In the genomic region with DNA sequence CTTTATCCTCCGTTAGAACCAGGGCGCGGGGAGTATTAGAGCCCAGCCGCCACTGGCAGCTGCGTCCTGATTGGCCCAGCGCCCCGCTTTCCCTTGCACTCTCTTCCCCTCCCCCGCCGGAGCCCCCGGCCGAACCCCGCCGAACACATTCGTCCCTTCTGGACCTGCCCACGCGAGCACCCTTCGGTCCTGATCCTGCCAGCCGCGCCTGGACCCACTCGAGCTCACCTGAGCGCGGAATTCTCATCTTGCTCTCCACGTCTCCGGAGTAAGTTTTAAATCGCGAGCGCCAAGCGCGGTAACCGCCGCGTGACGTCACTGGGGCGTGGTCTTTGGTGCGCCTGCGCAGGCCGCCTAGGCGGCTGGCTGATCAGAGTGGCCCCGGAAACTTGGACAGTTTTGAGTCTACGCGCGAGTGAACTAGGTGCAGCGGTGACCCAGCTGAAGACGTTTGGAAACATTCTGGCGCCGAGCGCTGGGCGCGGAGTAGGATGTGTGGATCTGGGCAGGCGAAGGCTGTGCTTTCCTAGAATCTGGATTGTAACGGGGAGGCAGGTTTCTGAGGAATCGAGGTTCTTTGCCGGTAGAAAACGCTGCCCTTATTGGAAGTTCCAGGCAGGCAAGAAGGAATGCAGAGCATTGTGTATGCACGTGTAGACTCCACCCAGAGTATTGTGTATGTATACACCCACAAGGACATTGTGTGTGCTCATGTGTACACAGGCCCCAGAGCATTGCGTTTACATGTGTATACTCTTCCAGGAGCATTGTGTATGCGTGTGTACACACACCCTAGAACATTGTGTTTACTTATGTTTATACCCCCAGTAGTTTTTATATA, we compare ENCODE assay signal across 8 mouse cellular contexts. TPM values are rescaled to one million over a fixed set of nuclear protein-coding genes. Genes with fewer than 3 reads are reported as not detected.
DNase-seq lines count a peak whose midpoint lies in the region; ATAC-seq and TF ChIP-seq lines count a peak whose summit lies in the region.

A gene (minus strand): TSS at position 334 of the 841 bp plus-strand sequence.

- no peaks in the 10 kb centered on the region for H3K27me3 ChIP-seq in hindbrain, postnatal 0 days (ENCODE audit: insufficient read depth, low read length)

- H3K36me3 ChIP-seq in hindbrain, postnatal 0 days (ENCODE audit: insufficient read depth, low read length): no peaks in the 10 kb centered on the region

- under 1% methylated on average over 57 of the region's 57 CpGs for WGBS in hindbrain, postnatal 0 days

- TF ChIP-seq CTCF in hindbrain, postnatal 0 days (IDR thresholded peaks at IDR 0.05; ENCODE audit: low read depth): no peak
- no peak for TF ChIP-seq CTCF in left cerebral cortex, adult 2 months (IDR thresholded peaks at IDR 0.05)

- intact Hi-C loops in left cerebral cortex, adult 2 months (cut with DNase I): no loop called here

- peak within 1 kb of the TSS; percentile 80 for H3K4me2 ChIP-seq in hindbrain, postnatal 0 days (ENCODE audit: low read depth, low read length)

- H3K27ac ChIP-seq in hindbrain, postnatal 0 days: peak within 1 kb of the TSS; percentile 77
- peak within 1 kb of the TSS; percentile 80 for H3K27ac ChIP-seq in left cerebral cortex, adult 2 months

- peak; percentile 93 for ATAC-seq in hindbrain, postnatal 0 days
- peak; percentile 83 for ATAC-seq in megakaryocyte, adult 5-6 weeks (ENCODE audit: poor library complexity, severe bottlenecking)

- peaks cover 5% of the 10 kb centered on the region; the same call in 1 of the 2 replicates for H3K4me1 ChIP-seq in hindbrain, postnatal 0 days (ENCODE audit: insufficient read depth, low read length)

- no peaks in the 10 kb centered on the region for H3K9me3 ChIP-seq in hindbrain, postnatal 0 days (ENCODE audit: low read length)

- peak within 1 kb of the TSS; percentile 92 for H3K4me3 ChIP-seq in hindbrain, postnatal 0 days (ENCODE audit: low read length)
- H3K4me3 ChIP-seq in left cerebral cortex, adult 2 months: peak within 1 kb of the TSS; percentile 76

- peak within 1 kb of the TSS; percentile 61 for H3K9ac ChIP-seq in hindbrain, postnatal 0 days (replicated peaks; ENCODE audit: low read length)

- peak; percentile 93 for DNase-seq in T-cell, adult 2 months (ENCODE audit: low spot score)
- DNase-seq in cerebellum, postnatal 36 days: peak; percentile 90 to 92
- peak; percentile 93 for DNase-seq in gastrocnemius, adult 18-20 months (ENCODE audit: low spot score)
- DNase-seq in hindbrain, postnatal 0 days (ENCODE audit: low spot score): peak; percentile 96
- peak; percentile 89 to 93 for DNase-seq in left cerebral cortex, adult 2 months (ENCODE audit: extremely low spot score in 1 of 2, low spot score in 2 of 2)
- peak; percentile 90 to 94 for DNase-seq in right cerebral cortex, adult 2 months (ENCODE audit: low spot score in 2 of 2)
- peak; percentile 94 for DNase-seq in urinary bladder, postnatal 14 days (ENCODE audit: low spot score)

RNA-seq across cellular contexts. Expression of the gene that starts here (rescaled TPM):
- total RNA-seq in gastrocnemius, adult 18-20 months (2021): under 1 TPM; 0.50 to 0.66 TPM
- total RNA-seq in hindbrain, postnatal 0 days (2014; rRNA removed): 13.7 and 15.9 TPM in 2 replicates
- polyA plus RNA-seq in hindbrain, postnatal 0 days (2015; fragmentation: Nextera tagmentation; extraction: Ambion mirVana): 13.0 and 15.6 TPM in 2 replicates
- 1 to 10 TPM; 1.1 to 1.6 TPM for total RNA-seq in left cerebral cortex, adult 2 months (2021)
- 61.6 and 71.8 TPM in 2 replicates for total RNA-seq in megakaryocyte, adult 5-6 weeks (2015)
- 88.2 and 93.2 TPM in 2 replicates for total RNA-seq in megakaryocyte, adult 5-6 weeks (2017)

Comparison
In these comparisons a context has a peak if more than half of its experiments do, and no peak if none do; other contexts are left out.
1. Peak in every context shown above with its lines: DNase-seq, ATAC-seq, H3K4me3 ChIP-seq and H3K27ac ChIP-seq.
2. Peak in DNase-seq in gastrocnemius, adult 18-20 months; RNA of the gene not detected or under 1 TPM.